In genomic region chr10:85879886-85880486, GRCm38 (mm10) we compare ENCODE assay signal across 26 mouse cellular contexts. TPM values are rescaled to one million over a fixed set of nuclear protein-coding genes. Genes with fewer than 3 reads are reported as not detected.
DNase-seq lines count a peak whose midpoint lies in the region; ATAC-seq and TF ChIP-seq lines count a peak whose summit lies in the region.
"Had no signal": no experiment of that assay in that cellular context is flagged by ENCODE, and none has a peak within 500 bp of the region (broad histone marks: within the 10 kb centered on the region; RNA-seq: fewer than 3 reads in every experiment).

No protein-coding gene starts in this region.

- no peaks in the 10 kb centered on the region for H3K4me1 ChIP-seq in intestine, embryonic 14.5 days (replicated peaks; ENCODE audit: control insufficient read depth, insufficient read depth, low read length)
- no peaks in the 10 kb centered on the region for H3K4me1 ChIP-seq in intestine, embryonic 16.5 days (ENCODE audit: control insufficient read depth, insufficient read depth, low read length)
- H3K4me1 ChIP-seq in lung, embryonic 14.5 days (ENCODE audit: insufficient read depth), result no peaks in the 10 kb centered on the region
- no peaks in the 10 kb centered on the region for H3K4me1 ChIP-seq in lung, adult 2 months (ENCODE audit: control insufficient read depth, insufficient read depth, low read length)
- H3K4me1 ChIP-seq in lung, postnatal 0 days (ENCODE audit: insufficient read depth, low read depth, low read length), result no peaks in the 10 kb centered on the region; the same call in 1 of the 2 replicates
- H3K4me1 ChIP-seq: embryonic facial prominence, embryonic 13.5 days; embryonic facial prominence, embryonic 15.5 days; forebrain, embryonic 10.5 days; forebrain, embryonic 12.5 days had no signal

- no peak for TF ChIP-seq EP300 in lung, postnatal 0 days (IDR thresholded peaks at IDR 0.05)

- no peak for TF ChIP-seq POLR2A in lung, adult 2 months (IDR thresholded peaks at IDR 0.05; ENCODE audit: borderline replicate concordance, extremely low read depth, low read depth, low read length)

- H3K27me3 ChIP-seq in intestine, embryonic 14.5 days (replicated peaks; ENCODE audit: control insufficient read depth, insufficient read depth, low read length), result no peaks in the 10 kb centered on the region
- H3K27me3 ChIP-seq in intestine, embryonic 16.5 days (replicated peaks; ENCODE audit: control insufficient read depth, insufficient read depth, low read length), result no peaks in the 10 kb centered on the region
- no peaks in the 10 kb centered on the region for H3K27me3 ChIP-seq in lung, embryonic 14.5 days (ENCODE audit: insufficient read depth, low read length)
- H3K27me3 ChIP-seq in lung, postnatal 0 days (replicated peaks; ENCODE audit: insufficient read depth, low read length), result no peaks in the 10 kb centered on the region
- H3K27me3 ChIP-seq: embryonic facial prominence, embryonic 13.5 days; embryonic facial prominence, embryonic 15.5 days; forebrain, embryonic 12.5 days; Patski had no signal

- H3K4me2 ChIP-seq in intestine, embryonic 14.5 days (ENCODE audit: low read length), result no peak overlapping the region
- H3K4me2 ChIP-seq in intestine, embryonic 16.5 days (ENCODE audit: low read depth, low read length), result no peak overlapping the region
- no peak overlapping the region for H3K4me2 ChIP-seq in lung, embryonic 14.5 days
- no peak overlapping the region for H3K4me2 ChIP-seq in lung, postnatal 0 days (replicated peaks; ENCODE audit: low read depth, low read length)
- H3K4me2 ChIP-seq: embryonic facial prominence, embryonic 13.5 days; embryonic facial prominence, embryonic 15.5 days; forebrain, embryonic 12.5 days had no signal

- no peak overlapping the region for H3K4me3 ChIP-seq in intestine, embryonic 14.5 days (ENCODE audit: low read depth, low read length)
- no peak overlapping the region for H3K4me3 ChIP-seq in intestine, embryonic 16.5 days (ENCODE audit: low read length)
- no peak overlapping the region for H3K4me3 ChIP-seq in lung, embryonic 14.5 days (ENCODE audit: low read depth, low read length)
- no peak overlapping the region for H3K4me3 ChIP-seq in lung, adult 2 months (replicated peaks; ENCODE audit: extremely low read depth, low read depth, low read length)
- H3K4me3 ChIP-seq in lung, postnatal 0 days (ENCODE audit: low read depth, low read length), result no peak overlapping the region
- H3K4me3 ChIP-seq: embryonic facial prominence, embryonic 13.5 days; embryonic facial prominence, embryonic 15.5 days; erythroblast, embryonic 14.5 days; forebrain, embryonic 10.5 days; forebrain, embryonic 12.5 days had no signal

- no peak for ATAC-seq in intestine, embryonic 14.5 days (replicated peaks; ENCODE audit: low FRiP score, low TSS enrichment, low read depth)
- no peak for ATAC-seq in intestine, embryonic 16.5 days
- ATAC-seq in lung, embryonic 14.5 days (ENCODE audit: insufficient read depth), result peak; percentile 62; the same call in 1 of the 2 replicates
- peak; percentile 66 for ATAC-seq in lung, postnatal 0 days
- ATAC-seq: activated CD4-positive, CD25-positive, alpha-beta regulatory T cell, adult 4 months; forebrain, embryonic 14.5 days; forebrain, embryonic 16.5 days; Patski had no signal

- peak; percentile 36 for DNase-seq in intestine, embryonic 14.5 days (ENCODE audit: low spot score)
- DNase-seq in lung, embryonic 14.5 days, result peak; percentile 24
- no peak for DNase-seq in lung, adult 2 months
- DNase-seq in lung, postnatal 0 days (ENCODE audit: low spot score), result peak; percentile 44
- DNase-seq in lung, postnatal 36 days, result no peak
- DNase-seq in embryo, embryonic 9.5 days (ENCODE audit: extremely low spot score), result no peak
- DNase-seq: adrenal gland, adult 8-10 months; adrenal gland, postnatal 14 days; adrenal gland, postnatal 36 days; cerebellum, adult 11-12 months; cerebellum, adult 2 months; cerebellum, adult 9-10 months; cerebellum, postnatal 10 days; cerebellum, postnatal 25 days had no signal

- peaks cover 92% of the 10 kb centered on the region for H3K36me3 ChIP-seq in intestine, embryonic 14.5 days (ENCODE audit: control insufficient read depth, insufficient read depth, low read length)
- H3K36me3 ChIP-seq in intestine, embryonic 16.5 days (ENCODE audit: control insufficient read depth, insufficient read depth, low read length), result peaks cover 20% of the 10 kb centered on the region
- peaks cover 96% of the 10 kb centered on the region for H3K36me3 ChIP-seq in lung, embryonic 14.5 days (ENCODE audit: insufficient read depth)
- H3K36me3 ChIP-seq in lung, postnatal 0 days (ENCODE audit: insufficient read depth, low read length), result peaks cover 41% of the 10 kb centered on the region

- H3K9me3 ChIP-seq in intestine, embryonic 14.5 days (ENCODE audit: control insufficient read depth, low read length), result no peaks in the 10 kb centered on the region
- no peaks in the 10 kb centered on the region for H3K9me3 ChIP-seq in intestine, embryonic 16.5 days (ENCODE audit: control insufficient read depth, low read length)
- no peaks in the 10 kb centered on the region for H3K9me3 ChIP-seq in lung, embryonic 14.5 days (ENCODE audit: low read depth, low read length)
- H3K9me3 ChIP-seq in lung, postnatal 0 days (ENCODE audit: low read length), result no peaks in the 10 kb centered on the region
- H3K9me3 ChIP-seq: embryonic facial prominence, embryonic 13.5 days; embryonic facial prominence, embryonic 15.5 days; forebrain, embryonic 10.5 days; forebrain, embryonic 12.5 days; G1E had no signal

- no peak overlapping the region for H3K27ac ChIP-seq in intestine, embryonic 14.5 days (ENCODE audit: low read depth)
- H3K27ac ChIP-seq in intestine, embryonic 16.5 days (ENCODE audit: low read length), result no peak overlapping the region
- no peak overlapping the region for H3K27ac ChIP-seq in lung, embryonic 14.5 days (ENCODE audit: low read depth)
- no peak overlapping the region for H3K27ac ChIP-seq in lung, postnatal 0 days (ENCODE audit: low read length)
- H3K27ac ChIP-seq: embryonic facial prominence, embryonic 13.5 days; embryonic facial prominence, embryonic 15.5 days; forebrain, embryonic 10.5 days; forebrain, embryonic 12.5 days had no signal

- TF ChIP-seq CTCF in lung, embryonic 14.5 days (IDR thresholded peaks at IDR 0.05; ENCODE audit: low read depth), result no peak
- no peak for TF ChIP-seq CTCF in lung, adult 2 months (IDR thresholded peaks at IDR 0.05; ENCODE audit: insufficient read depth, low read length)
- no peak for TF ChIP-seq CTCF in lung, postnatal 0 days (IDR thresholded peaks at IDR 0.05)

- WGBS in intestine, embryonic 14.5 days, result 86% methylated on average over 8 of the region's 8 CpGs
- WGBS in intestine, embryonic 16.5 days, result 84% methylated on average over 8 of the region's 8 CpGs
- 62% methylated on average over 8 of the region's 8 CpGs for WGBS in lung, embryonic 14.5 days
- 83% methylated on average over 8 of the region's 8 CpGs for WGBS in lung, adult 2 months
- WGBS in lung, postnatal 0 days, result 70% methylated on average over 8 of the region's 8 CpGs

- H3K9ac ChIP-seq in intestine, embryonic 14.5 days (ENCODE audit: low read length), result no peak overlapping the region
- H3K9ac ChIP-seq in intestine, embryonic 16.5 days (ENCODE audit: low read depth, low read length), result no peak overlapping the region
- H3K9ac ChIP-seq in lung, embryonic 14.5 days, result no peak overlapping the region
- no peak overlapping the region for H3K9ac ChIP-seq in lung, postnatal 0 days (replicated peaks; ENCODE audit: low read depth)
- H3K9ac ChIP-seq: embryonic facial prominence, embryonic 13.5 days; embryonic facial prominence, embryonic 15.5 days; forebrain, embryonic 12.5 days had no signal

RNA-seq across cellular contexts. Expression of gene Prdm4, which starts 37.0 kb away (rescaled TPM):
- 27.3 and 28.2 TPM in 2 replicates for polyA plus RNA-seq in intestine, embryonic 14.5 days (2014; fragmentation: Nextera tagmentation; extraction: Ambion mirVana)
- polyA plus RNA-seq in intestine, embryonic 16.5 days (2015; fragmentation: Nextera tagmentation; extraction: Ambion mirVana), result 11.6 and 12.7 TPM in 2 replicates
- polyA plus RNA-seq in lung, embryonic 14.5 days (2014; fragmentation: Nextera tagmentation; extraction: Ambion mirVana), result 25.0 and 25.6 TPM in 2 replicates
- polyA plus RNA-seq in lung, adult 2 months (2012; rRNA removed), result 20.9 and 22.0 TPM in 2 replicates
- polyA plus RNA-seq in lung, postnatal 0 days (2015; fragmentation: Nextera tagmentation; extraction: Ambion mirVana), result 6.5 and 6.7 TPM in 2 replicates

RNA-seq across cellular contexts. Expression of gene Ascl4, which starts 47.5 kb away (rescaled TPM):
- not detected in 2 replicates for polyA plus RNA-seq in intestine, embryonic 14.5 days (2014; fragmentation: Nextera tagmentation; extraction: Ambion mirVana)
- 0.06 and 0.18 TPM in 2 replicates for polyA plus RNA-seq in intestine, embryonic 16.5 days (2015; fragmentation: Nextera tagmentation; extraction: Ambion mirVana)
- polyA plus RNA-seq in lung, embryonic 14.5 days (2014; fragmentation: Nextera tagmentation; extraction: Ambion mirVana), result 0.17 and 0.88 TPM in 2 replicates
- 0.07 and 0.24 TPM in 2 replicates for polyA plus RNA-seq in lung, adult 2 months (2012; rRNA removed)
- polyA plus RNA-seq in lung, postnatal 0 days (2015; fragmentation: Nextera tagmentation; extraction: Ambion mirVana), result 0.06 and 0.27 TPM in 2 replicates
- polyA plus RNA-seq: C2C12; erythroblast, embryonic 14.5 days; G1E had no signal

RNA-seq across cellular contexts. Expression of gene Pwp1, which starts 50.7 kb away (rescaled TPM):
- 82.1 and 85.0 TPM in 2 replicates for polyA plus RNA-seq in intestine, embryonic 14.5 days (2014; fragmentation: Nextera tagmentation; extraction: Ambion mirVana)
- polyA plus RNA-seq in intestine, embryonic 16.5 days (2015; fragmentation: Nextera tagmentation; extraction: Ambion mirVana), result 55.8 and 59.1 TPM in 2 replicates
- polyA plus RNA-seq in lung, embryonic 14.5 days (2014; fragmentation: Nextera tagmentation; extraction: Ambion mirVana), result 109 and 111 TPM in 2 replicates
- 5.4 and 9.5 TPM in 2 replicates for polyA plus RNA-seq in lung, adult 2 months (2012; rRNA removed)
- 34.0 and 37.0 TPM in 2 replicates for polyA plus RNA-seq in lung, postnatal 0 days (2015; fragmentation: Nextera tagmentation; extraction: Ambion mirVana)

Comparison
In these comparisons a context has a peak if more than half of its experiments do, and no peak if none do; other contexts are left out.
1. DNase-seq: peak in intestine, embryonic 14.5 days (single experiment), lung, embryonic 14.5 days (single experiment) and lung, postnatal 0 days (single experiment); none in lung, adult 2 months (single experiment), lung, postnatal 36 days (single experiment) and embryo, embryonic 9.5 days (single experiment).
2. ATAC-seq: peak in lung, embryonic 14.5 days (single experiment) and lung, postnatal 0 days (single experiment); none in intestine, embryonic 14.5 days (single experiment) and intestine, embryonic 16.5 days (single experiment).